Mouse (Mus musculus) hindbrain, embryonic 10.5 days (tissue): ENCODE measurements around the gene Anp32a. TPM values are rescaled to one million over a fixed set of nuclear protein-coding genes. Genes with fewer than 3 reads are reported as not detected.

Source experiments
- DNase-seq: peaks from one replicate; pipeline ENCODE4 v3.0.0-alpha.2; 2017; ENCODE audit warnings: low spot score
- H3K27ac ChIP-seq: fragments of 300-500 bp; sonication (generic); 2 replicates; pipeline ENCODE4 v1.5.1; 2016; ENCODE audit warnings: mild to moderate bottlenecking, moderate library complexity
- H3K27me3 ChIP-seq: fragments of 300-500 bp; sonication (generic); 2 replicates; pipeline ENCODE4 v1.6.1; 2016; ENCODE audit warnings: mild to moderate bottlenecking; ENCODE audit not compliant: poor library complexity, insufficient read depth, severe bottlenecking
- H3K36me3 ChIP-seq: fragments of 300-500 bp; sonication (generic); 2 replicates; pipeline ENCODE4 v1.6.1; 2016; ENCODE audit warnings: mild to moderate bottlenecking, moderate library complexity
- H3K4me1 ChIP-seq: fragments of 300-500 bp; sonication (generic); replicated peaks from 2 replicates; pipeline ENCODE4 v1.6.1; 2016; ENCODE audit warnings: mild to moderate bottlenecking
- H3K4me3 ChIP-seq: fragments of 300-500 bp; sonication (generic); 2 replicates; pipeline ENCODE4 v1.5.1; 2016; ENCODE audit warnings: mild to moderate bottlenecking, moderate library complexity
- H3K9me3 ChIP-seq: fragments of 300-500 bp; sonication (generic); 2 replicates; pipeline ENCODE4 v1.6.1; 2016; ENCODE audit warnings: mild to moderate bottlenecking, moderate library complexity
- WGBS: fragments of 180-500 bp; shearing (Covaris S2); methylation state at CpG from one replicate; pipeline ENCODE4 v1.1.7; 2016; 5-methylcytosine and 5-hydroxymethylcytosine counted together
- polyA plus RNA-seq: library from polyadenylated mRNA; unstranded; fragments of >200 nt; fragmentation: Nextera tagmentation; extraction: Ambion mirVana; gene quantifications from 2 replicates; pipeline ENCODE4 v1.2.1, GENCODE M21; 2016

Anp32a gene
- polyA plus RNA-seq, 1 experiment from 2014 or later: 211 TPM

DNA sequence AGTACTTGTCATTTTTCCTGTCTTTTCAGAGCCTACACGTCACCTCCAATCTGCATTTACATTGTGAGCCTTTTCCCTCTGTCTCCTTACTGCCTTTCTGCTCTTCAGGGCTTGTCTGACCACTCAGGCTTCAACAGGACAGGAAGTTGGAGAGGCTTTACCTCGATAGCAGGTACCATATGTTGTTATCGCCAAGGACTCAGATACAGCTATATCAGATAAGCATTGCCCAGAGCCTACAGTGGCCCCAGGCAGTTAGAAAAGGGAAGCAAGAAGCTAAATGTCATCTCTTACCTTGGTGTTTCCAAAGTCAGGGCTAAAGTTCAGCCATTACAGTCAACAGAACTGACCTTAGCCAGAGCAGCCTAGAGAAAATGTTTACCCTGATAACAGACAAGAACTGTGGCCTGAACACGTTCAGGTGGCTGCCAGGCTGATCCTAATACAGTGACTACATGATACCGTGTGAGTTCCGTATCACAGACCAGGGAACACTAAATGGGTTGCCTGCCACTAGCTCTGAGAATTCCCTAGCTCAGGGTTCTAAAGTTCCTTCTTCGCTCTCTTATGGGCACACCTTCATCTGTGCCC lies 65.4 kb downstream of the Anp32a start:
- Histone ChIP-seq H3K27ac (no peak overlapping the region), H3K36me3 (no peaks in the 10 kb centered on the region), H3K27me3 (no peaks in the 10 kb centered on the region), H3K4me3 (no peak overlapping the region), H3K9me3 (no peaks in the 10 kb centered on the region), H3K4me1 (peaks cover 3% of the 10 kb centered on the region)
- 90% methylated on average over 7 of the region's 7 CpGs for whole genome bisulfite sequencing
- no peak for DNase-seq

DNA sequence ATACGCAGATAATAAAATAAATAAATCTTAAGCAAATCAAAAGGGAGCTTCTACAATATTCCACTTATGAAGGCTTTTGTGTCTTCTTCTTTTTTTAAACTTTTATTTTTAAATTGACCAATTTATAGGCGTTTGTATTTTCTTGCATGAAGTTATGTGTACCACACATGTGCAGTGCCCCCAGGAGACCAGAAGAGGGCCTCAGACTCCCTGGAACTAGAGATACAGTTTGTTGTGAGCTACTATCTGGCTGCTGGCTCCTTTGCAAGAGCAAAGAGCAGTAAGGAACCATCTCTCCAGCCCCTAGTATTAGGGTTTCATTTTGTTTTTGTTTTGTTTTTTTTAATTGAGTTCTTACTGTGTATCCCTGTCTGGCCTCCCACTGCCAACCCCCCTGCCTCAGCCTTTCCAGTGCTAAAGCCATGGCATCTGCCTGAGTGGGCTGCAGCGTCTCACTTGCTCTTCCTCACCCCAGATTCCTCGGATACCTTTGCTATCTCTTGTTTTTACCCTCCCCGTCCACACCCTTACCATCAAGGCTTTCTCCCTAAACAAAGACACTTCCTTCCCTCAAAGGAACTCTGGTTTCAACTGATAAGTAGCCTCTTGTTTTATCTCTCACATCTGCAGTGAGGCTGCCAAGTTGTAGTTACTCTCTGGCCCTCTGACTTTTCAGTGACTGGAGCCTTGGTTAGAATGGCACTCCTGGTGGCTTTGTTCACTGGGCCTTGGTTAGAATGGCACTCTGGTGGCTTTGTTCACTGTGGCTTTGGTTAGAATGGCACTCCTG lies 66.5 kb downstream of the Anp32a start:
- 80% methylated on average over 5 of the region's 5 CpGs for WGBS
- Histone ChIP-seq H3K27me3 (no peaks in the 10 kb centered on the region), H3K4me1 (no peaks in the 10 kb centered on the region), H3K4me3 (no peak overlapping the region), H3K9me3 (no peaks in the 10 kb centered on the region), H3K27ac (no peak overlapping the region), H3K36me3 (no peaks in the 10 kb centered on the region)
- no peak for DNase-seq

DNA sequence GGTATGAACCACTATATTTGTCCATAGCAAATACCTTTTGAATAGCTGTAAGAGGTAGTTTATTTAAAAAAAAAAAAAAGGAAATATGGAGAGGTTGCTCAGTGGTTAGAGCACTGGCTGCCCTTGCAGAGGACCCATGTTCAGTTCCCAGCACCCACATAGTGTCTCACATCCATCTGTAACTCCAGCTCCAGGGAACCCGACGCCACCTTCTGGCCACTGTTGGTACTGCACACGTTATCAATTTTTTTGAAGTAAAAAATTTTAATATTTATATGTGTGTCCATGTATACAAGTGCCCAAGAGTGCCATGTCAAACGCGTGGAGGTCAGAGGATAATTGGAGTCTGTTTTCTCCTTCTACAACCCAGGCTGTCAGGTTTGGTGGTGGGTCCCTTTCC lies 77.6 kb downstream of the Anp32a start:
- H3K27me3 ChIP-seq: peaks cover 3% of the 10 kb centered on the region; the same call in 1 of the 2 replicates
- no peak overlapping the region for H3K27ac ChIP-seq
- peaks cover 46% of the 10 kb centered on the region for H3K4me1 ChIP-seq
- no peak overlapping the region for H3K4me3 ChIP-seq
- no peak for DNase-seq
- H3K9me3 ChIP-seq: peaks cover 2% of the 10 kb centered on the region; the same call in 1 of the 2 replicates
- peaks cover 18% of the 10 kb centered on the region for H3K36me3 ChIP-seq
- WGBS: 65% methylated on average over 5 of the region's 5 CpGs

DNA sequence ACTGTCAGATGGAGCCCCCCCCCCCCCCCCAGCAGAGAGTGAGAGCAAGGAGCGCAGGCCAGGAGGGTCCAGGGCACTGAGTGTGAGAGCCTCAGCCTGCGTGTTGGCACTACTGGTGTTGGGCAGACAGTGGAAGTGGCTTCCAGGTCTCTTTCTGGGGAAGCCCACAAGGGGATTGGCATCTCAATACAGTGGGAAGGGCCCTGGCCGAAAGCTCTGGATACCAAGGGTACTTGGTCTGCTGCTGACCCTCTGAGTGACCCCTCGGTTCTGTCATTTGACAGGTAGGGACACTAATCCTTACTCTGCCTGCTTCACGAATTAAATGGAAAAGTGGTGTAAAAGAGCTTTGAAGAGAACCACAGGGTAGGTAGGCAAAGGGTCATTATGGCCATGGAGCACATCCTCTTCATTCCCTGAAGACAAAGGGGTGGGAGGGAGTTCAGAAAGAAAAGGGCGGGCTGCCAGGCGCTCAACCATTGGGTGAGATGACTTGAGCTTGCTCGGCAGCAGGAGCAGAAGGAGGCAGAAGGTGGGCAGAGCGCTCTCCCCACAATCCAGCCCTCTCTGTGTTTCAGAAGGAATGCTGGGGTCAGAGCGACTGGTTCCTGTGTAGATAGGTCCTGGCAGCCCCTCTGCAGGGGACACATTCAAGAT lies 79.3 kb downstream of the Anp32a start:
- peak; percentile 24 for DNase-seq
- H3K27ac ChIP-seq: peak overlapping the region; percentile 75
- peaks cover 32% of the 10 kb centered on the region for H3K36me3 ChIP-seq
- peak overlapping the region; percentile 38 for H3K4me3 ChIP-seq
- no peaks in the 10 kb centered on the region; the same call in 1 of the 2 replicates for H3K9me3 ChIP-seq
- H3K4me1 ChIP-seq: peaks cover 39% of the 10 kb centered on the region
- peaks cover 3% of the 10 kb centered on the region; the same call in 1 of the 2 replicates for H3K27me3 ChIP-seq
- 37% methylated on average over 10 of the region's 10 CpGs for WGBS

DNA sequence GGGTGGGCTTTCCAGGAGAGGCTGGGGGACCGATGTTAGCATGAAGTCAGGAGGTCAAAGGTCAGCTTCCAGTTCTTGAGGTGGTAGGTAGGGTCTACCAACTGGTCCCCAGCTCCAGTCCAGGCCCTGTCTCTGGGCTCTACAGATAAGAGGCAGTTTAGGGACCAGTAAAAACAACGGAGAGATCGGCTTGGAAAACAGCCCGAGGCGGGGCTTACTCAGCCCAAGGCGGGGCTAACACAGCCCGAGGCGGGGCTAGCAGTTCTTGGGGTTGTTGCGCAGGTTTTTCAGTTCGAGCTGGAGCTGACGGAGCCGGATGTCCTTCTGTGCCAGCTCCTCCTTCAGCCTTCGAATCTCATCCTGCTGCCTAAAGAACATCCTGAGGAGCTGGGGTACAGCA lies 79.9 kb downstream of the Anp32a start:
- peaks cover 39% of the 10 kb centered on the region for H3K36me3 ChIP-seq
- H3K4me3 ChIP-seq: peak overlapping the region; percentile 38
- WGBS: 2% methylated on average over 13 of the region's 13 CpGs
- H3K27ac ChIP-seq: peak overlapping the region; percentile 75
- H3K4me1 ChIP-seq: peaks cover 36% of the 10 kb centered on the region
- peaks cover 3% of the 10 kb centered on the region; the same call in 1 of the 2 replicates for H3K27me3 ChIP-seq
- no peaks in the 10 kb centered on the region; the same call in 1 of the 2 replicates for H3K9me3 ChIP-seq
- peak; percentile 65 for DNase-seq

DNA sequence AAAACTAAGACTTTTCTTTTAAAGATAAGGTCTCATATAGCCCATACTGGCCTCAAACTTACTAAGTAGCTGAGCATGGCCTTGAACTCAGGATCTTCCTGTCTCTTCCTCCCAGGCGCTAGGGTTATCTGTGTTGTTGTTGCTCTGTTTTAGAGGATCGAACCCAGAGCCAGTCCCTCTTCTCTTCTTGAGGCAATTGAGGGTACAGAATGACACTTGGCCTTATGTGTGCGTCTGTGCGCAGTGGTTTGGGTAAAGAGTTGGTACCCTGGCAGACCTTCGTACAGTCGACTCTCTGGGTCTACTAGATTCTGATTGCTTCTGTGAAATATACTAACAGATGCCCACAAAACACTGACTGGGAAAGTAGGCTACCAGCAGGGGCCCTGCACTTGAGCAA lies 80.8 kb downstream of the Anp32a start:
- H3K36me3 ChIP-seq: peaks cover 47% of the 10 kb centered on the region
- H3K4me3 ChIP-seq: no peak overlapping the region
- peaks cover 29% of the 10 kb centered on the region for H3K4me1 ChIP-seq
- 94% methylated on average over 6 of the region's 6 CpGs for WGBS
- DNase-seq: no peak
- H3K9me3 ChIP-seq: no peaks in the 10 kb centered on the region; the same call in 1 of the 2 replicates
- H3K27ac ChIP-seq: no peak overlapping the region
- peaks cover 3% of the 10 kb centered on the region; the same call in 1 of the 2 replicates for H3K27me3 ChIP-seq

DNA sequence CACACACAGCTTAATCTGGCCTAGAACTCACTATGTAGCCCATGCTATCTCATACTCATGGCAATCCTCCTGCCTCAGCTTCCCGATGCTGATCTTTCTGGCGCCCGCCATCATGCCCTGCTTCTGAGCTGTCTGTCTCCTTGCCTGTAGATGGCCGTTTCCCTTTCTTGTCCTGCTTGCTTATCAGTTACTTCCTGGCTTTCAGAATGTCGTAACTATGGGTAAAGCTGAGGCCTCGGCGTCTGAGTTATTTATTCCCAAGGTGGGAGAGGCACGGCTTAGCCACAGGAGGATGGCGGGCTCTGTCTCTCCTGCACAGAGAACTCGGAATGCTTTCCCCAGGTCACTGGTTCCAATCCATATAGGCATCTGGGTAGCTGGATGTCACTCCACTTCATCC lies 81.8 kb downstream of the Anp32a start:
- Histone ChIP-seq H3K36me3 (peaks cover 57% of the 10 kb centered on the region), H3K27me3 (peaks cover 3% of the 10 kb centered on the region; the same call in 1 of the 2 replicates), H3K4me3 (no peak overlapping the region), H3K9me3 (no peaks in the 10 kb centered on the region; the same call in 1 of the 2 replicates), H3K4me1 (peaks cover 29% of the 10 kb centered on the region), H3K27ac (no peak overlapping the region)
- WGBS: 89% methylated on average over 10 of the region's 10 CpGs
- no peak for DNase-seq

DNA sequence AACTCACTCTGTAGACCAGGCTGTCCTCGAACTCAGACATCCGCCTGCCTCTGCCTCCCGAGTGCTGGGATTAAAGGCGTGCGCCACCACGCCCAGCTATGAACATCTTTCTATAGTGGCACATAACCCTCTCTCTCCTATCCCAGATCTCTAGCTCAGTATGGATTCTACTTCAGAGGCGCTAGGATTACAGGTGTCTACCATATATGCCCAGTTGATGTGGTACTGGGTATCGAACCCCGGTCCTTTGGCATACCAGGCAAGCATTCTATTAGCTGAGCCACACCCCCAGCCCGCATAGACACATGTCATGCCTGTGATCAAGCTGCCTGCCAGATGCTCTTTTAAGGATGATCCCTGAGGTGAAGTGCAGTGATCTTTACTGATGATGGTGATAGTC lies 82.8 kb downstream of the Anp32a start:
- Histone ChIP-seq H3K36me3 (peaks cover 64% of the 10 kb centered on the region), H3K4me1 (peaks cover 29% of the 10 kb centered on the region), H3K9me3 (no peaks in the 10 kb centered on the region), H3K4me3 (no peak overlapping the region), H3K27me3 (peaks cover 3% of the 10 kb centered on the region; the same call in 1 of the 2 replicates), H3K27ac (no peak overlapping the region)
- DNase-seq: no peak
- WGBS: 96% methylated on average over 10 of the region's 10 CpGs

DNA sequence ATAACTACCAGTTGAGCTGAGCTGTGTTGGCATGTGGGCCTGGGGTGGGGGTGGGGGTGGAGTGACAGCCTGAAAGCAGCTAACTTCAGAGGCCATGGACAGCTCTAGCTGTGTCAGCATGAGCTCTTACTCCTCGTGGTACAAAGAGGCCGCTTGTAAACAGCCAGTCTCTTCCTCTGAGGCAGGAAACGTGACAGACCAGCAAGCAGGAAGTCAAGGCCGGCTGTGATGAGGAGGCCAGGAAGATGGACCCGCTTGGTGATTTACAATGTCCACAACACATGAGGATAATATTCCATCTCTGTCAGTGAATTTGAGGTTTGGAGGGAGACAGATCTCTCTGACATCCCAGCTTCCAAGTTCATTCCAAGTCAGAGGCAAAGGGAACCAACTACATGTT lies 84.2 kb downstream of the Anp32a start:
- DNase-seq: no peak
- 58% methylated on average over 5 of the region's 5 CpGs for WGBS
- Histone ChIP-seq H3K4me1 (peaks cover 22% of the 10 kb centered on the region), H3K9me3 (no peaks in the 10 kb centered on the region; the same call in 1 of the 2 replicates), H3K4me3 (no peak overlapping the region), H3K27ac (no peak overlapping the region), H3K27me3 (peaks cover 3% of the 10 kb centered on the region; the same call in 1 of the 2 replicates), H3K36me3 (peaks cover 73% of the 10 kb centered on the region)

DNA sequence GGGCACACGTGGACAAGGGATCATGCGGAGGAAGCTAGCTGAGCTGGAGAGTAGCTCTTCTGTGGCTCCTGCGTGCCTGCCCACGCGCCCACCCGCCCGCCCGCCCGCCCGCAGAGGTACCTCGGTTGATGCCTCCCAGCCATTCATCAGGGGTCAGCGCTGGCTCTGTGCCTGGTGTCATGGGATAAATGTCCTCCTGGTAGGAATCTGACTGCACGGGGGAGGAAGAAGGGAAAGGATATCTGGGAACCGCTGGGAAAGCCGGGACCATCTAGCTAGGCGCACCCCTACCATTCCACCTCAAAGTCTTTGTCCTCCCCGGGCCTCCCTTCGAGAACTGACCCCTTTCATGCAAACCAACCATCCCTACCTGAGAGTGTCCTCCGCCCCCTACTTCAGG lies 84.9 kb downstream of the Anp32a start:
- WGBS: 93% methylated on average over 19 of the region's 19 CpGs
- peaks cover 15% of the 10 kb centered on the region for H3K4me1 ChIP-seq
- H3K27ac ChIP-seq: no peak overlapping the region; the same call in 1 of the 2 replicates
- no peak overlapping the region for H3K4me3 ChIP-seq
- peaks cover 3% of the 10 kb centered on the region; the same call in 1 of the 2 replicates for H3K27me3 ChIP-seq
- no peaks in the 10 kb centered on the region; the same call in 1 of the 2 replicates for H3K9me3 ChIP-seq
- H3K36me3 ChIP-seq: peaks cover 80% of the 10 kb centered on the region
- DNase-seq: no peak

DNA sequence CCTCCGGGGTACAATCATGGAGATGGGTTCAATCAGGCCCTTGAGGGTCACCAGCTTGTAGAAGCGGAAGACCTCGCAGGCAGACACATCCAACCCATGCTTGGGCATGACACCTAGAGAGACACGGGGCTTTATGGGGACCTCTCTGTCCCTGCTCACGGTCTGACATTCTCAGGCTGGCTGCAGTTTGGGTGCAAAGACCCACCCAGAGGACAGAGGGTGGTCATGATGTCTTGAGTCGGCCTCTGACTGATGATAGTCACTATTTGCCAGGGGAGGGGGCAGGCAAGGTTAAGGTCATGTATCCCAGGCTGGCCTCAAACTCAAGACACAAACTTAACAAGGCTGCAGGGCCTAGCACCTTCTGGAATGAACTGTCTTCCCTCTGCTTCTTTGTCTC lies 85.4 kb downstream of the Anp32a start:
- 95% methylated on average over 6 of the region's 6 CpGs for WGBS
- Histone ChIP-seq H3K4me1 (peaks cover 10% of the 10 kb centered on the region), H3K27ac (no peak overlapping the region), H3K27me3 (no peaks in the 10 kb centered on the region), H3K4me3 (no peak overlapping the region), H3K36me3 (peaks cover 86% of the 10 kb centered on the region), H3K9me3 (no peaks in the 10 kb centered on the region; the same call in 1 of the 2 replicates)
- no peak for DNase-seq

DNA sequence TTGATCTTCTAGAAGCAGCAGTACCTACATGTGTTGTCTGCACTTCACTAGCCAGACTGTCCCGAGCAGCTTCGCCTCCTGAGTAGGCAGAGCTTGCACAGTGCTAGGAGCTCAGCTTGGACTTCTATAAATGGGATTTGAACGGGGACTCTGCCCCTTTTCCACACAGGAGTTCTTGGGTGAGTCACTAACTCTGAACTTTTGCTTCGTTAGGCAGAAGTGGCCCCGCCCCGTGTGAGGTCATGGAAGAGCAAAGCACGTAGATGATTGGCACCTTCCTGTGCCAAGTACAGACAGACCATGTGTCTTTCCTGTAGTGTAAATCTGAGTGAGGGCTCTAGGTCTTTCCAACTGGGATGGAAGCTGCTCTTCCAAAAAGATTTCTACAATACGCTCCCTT lies 85.9 kb downstream of the Anp32a start:
- no peaks in the 10 kb centered on the region; the same call in 1 of the 2 replicates for H3K9me3 ChIP-seq
- H3K27ac ChIP-seq: no peak overlapping the region
- no peak overlapping the region for H3K4me3 ChIP-seq
- peaks cover 88% of the 10 kb centered on the region for H3K36me3 ChIP-seq
- no peak for DNase-seq
- H3K27me3 ChIP-seq: no peaks in the 10 kb centered on the region
- 88% methylated on average over 8 of the region's 8 CpGs for WGBS
- peaks cover 12% of the 10 kb centered on the region for H3K4me1 ChIP-seq
